Mouse (Mus musculus): Measurements from ENCODE around the gene Stk40.

DNA sequence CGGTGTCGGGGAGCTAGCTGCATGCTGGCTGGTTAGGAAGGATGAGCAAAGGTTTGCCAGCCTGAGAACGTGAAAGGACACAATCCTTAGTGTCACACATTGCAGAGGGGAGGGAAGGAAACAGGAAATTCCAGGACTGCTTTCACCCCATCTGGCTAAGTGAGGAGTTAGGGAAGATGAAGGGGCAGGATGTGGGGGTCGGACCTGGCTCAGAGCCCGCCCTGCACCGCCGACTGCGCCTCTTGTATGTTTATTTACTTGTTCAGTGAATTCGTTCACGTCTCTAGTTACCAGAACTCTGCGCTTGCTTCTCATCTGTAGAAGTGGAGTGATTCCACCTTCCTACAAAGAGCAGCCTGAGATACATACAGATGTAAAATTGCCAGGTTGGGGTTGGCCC lies 26.7 kb downstream of the Stk40 start:
- TF ChIP-seq CTCF (IDR thresholded peaks at IDR 0.05; ENCODE audit: borderline replicate concordance, insufficient read depth, low read depth, low read length): no peak
- no peak for TF ChIP-seq POLR2A (IDR thresholded peaks at IDR 0.05; ENCODE audit: borderline replicate concordance, insufficient read depth, low read length)
